Mouse (Mus musculus) midbrain, embryonic 14.5 days (tissue): ENCODE measurements around the gene Slc10a6. TPM values are rescaled to one million over a fixed set of nuclear protein-coding genes. Genes with fewer than 3 reads are reported as not detected.

Experiments used
- ATAC-seq: fragments of 200-750 bp; cut with Nextera tagmentation; 2 replicates; pipeline ENCODE4 v1.8.0; 2017; ENCODE audit warnings: moderate number of reproducible peaks, moderate library complexity; ENCODE audit not compliant: low FRiP score, low TSS enrichment
- DNase-seq: peaks from one replicate; pipeline ENCODE4 v3.0.0-alpha.2; 2015
- H3K27ac ChIP-seq: fragments of 300-500 bp; sonication (generic); replicated peaks from 2 replicates; pipeline ENCODE4 v1.5.1; 2014; ENCODE audit warnings: mild to moderate bottlenecking, low read depth, low read length, moderate library complexity
- H3K27me3 ChIP-seq: fragments of 300-500 bp; sonication (generic); 2 replicates; pipeline ENCODE4 v1.6.1; 2014; ENCODE audit warnings: low read length, control low read depth, mixed read lengths; ENCODE audit not compliant: control insufficient read depth, insufficient read depth
- H3K36me3 ChIP-seq: fragments of 300-500 bp; sonication (generic); 2 replicates; pipeline ENCODE4 v1.6.1; 2014; ENCODE audit warnings: low read length, control low read depth; ENCODE audit not compliant: control insufficient read depth, insufficient read depth
- H3K4me1 ChIP-seq: fragments of 300-500 bp; sonication (generic); 2 replicates; pipeline ENCODE4 v1.6.1; 2014; ENCODE audit warnings: mild to moderate bottlenecking, antibody characterized with exemption, low read length, control low read depth; ENCODE audit not compliant: control insufficient read depth, insufficient read depth
- H3K4me2 ChIP-seq: fragments of 300-500 bp; sonication (generic); 2 replicates; pipeline ENCODE4 v1.6.1; 2014; ENCODE audit warnings: mild to moderate bottlenecking, low read length, moderate library complexity
- H3K4me3 ChIP-seq: fragments of 300-500 bp; sonication (generic); replicated peaks from 2 replicates; pipeline ENCODE4 v1.5.1; 2014; ENCODE audit warnings: low read depth, low read length
- H3K9ac ChIP-seq: fragments of 300-500 bp; sonication (generic); replicated peaks from 2 replicates; pipeline ENCODE4 v1.6.1; 2014; ENCODE audit warnings: mild to moderate bottlenecking, low read length, moderate library complexity
- H3K9me3 ChIP-seq: fragments of 300-500 bp; sonication (generic); 2 replicates; pipeline ENCODE4 v1.6.1; 2016; ENCODE audit warnings: low read length, control low read depth, mixed read lengths; ENCODE audit not compliant: control insufficient read depth
- WGBS: fragments of 180-500 bp; shearing (Covaris S2); extraction: QIAGEN DNeasy Blood & Tissue Kit; methylation state at CpG from one replicate; pipeline ENCODE4 v1.1.7; 2014; 5-methylcytosine and 5-hydroxymethylcytosine counted together
- polyA plus RNA-seq: library from polyadenylated mRNA; unstranded; fragments of >200 nt; fragmentation: Nextera tagmentation; extraction: Ambion mirVana; gene quantifications from 2 replicates; pipeline ENCODE4 v1.2.1, GENCODE M21; 2014

Gene Slc10a6
- polyA plus RNA-seq, 1 experiment from 2014 or later: 0.29 TPM

- Histone ChIP-seq H3K36me3 (no peaks in the 10 kb centered on the region), H3K27ac (no peak overlapping the region), H3K27me3 (no peaks in the 10 kb centered on the region), H3K4me2 (no peak overlapping the region), H3K9me3 (no peaks in the 10 kb centered on the region), H3K4me1 (no peaks in the 10 kb centered on the region), H3K9ac (no peak overlapping the region), H3K4me3 (no peak overlapping the region)
- no peak for DNase-seq
- WGBS: 79% methylated on average over 9 of the region's 9 CpGs
- no peak for ATAC-seq
Observed at GRCm38 (mm10) chr5:103629854-103630580, 814 bp upstream of the Slc10a6 start.

GRCm38 (mm10) chr5:103628499-103628898, 704 bp downstream of the Slc10a6 start:
- no peak overlapping the region for H3K4me2 ChIP-seq
- no peaks in the 10 kb centered on the region for H3K4me1 ChIP-seq
- no peak overlapping the region for H3K9ac ChIP-seq
- no peak overlapping the region for H3K4me3 ChIP-seq
- DNase-seq (no peak), ATAC-seq (no peak)
- WGBS: 84% methylated on average over 6 of the region's 6 CpGs
- H3K27me3 ChIP-seq: no peaks in the 10 kb centered on the region
- H3K27ac ChIP-seq: no peak overlapping the region
- no peaks in the 10 kb centered on the region for H3K36me3 ChIP-seq
- no peaks in the 10 kb centered on the region for H3K9me3 ChIP-seq

DNA sequence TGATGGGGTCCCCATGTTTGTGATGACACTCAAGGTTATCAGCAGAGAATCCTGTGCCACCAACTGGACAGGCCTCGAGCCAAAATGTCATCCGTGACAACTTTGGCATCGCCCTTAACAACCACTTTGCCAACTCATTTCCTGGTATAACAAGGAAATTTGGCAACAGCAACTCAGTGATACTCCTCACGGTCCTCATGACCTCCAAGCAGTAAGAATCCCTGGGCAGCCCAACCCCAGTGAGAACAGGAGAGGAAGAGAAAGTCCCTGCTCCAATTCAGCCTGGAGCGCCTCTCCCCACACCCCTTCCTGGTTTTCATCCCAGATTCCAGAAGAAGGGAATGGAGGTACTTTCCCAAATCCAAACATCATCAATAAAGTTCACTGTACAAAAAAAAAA, 4.4 kb downstream of the Slc10a6 start:
- Histone ChIP-seq H3K27me3 (no peaks in the 10 kb centered on the region), H3K36me3 (no peaks in the 10 kb centered on the region), H3K4me3 (no peak overlapping the region), H3K4me2 (no peak overlapping the region), H3K4me1 (no peaks in the 10 kb centered on the region), H3K27ac (no peak overlapping the region), H3K9ac (no peak overlapping the region), H3K9me3 (no peaks in the 10 kb centered on the region)
- DNase-seq (no peak), ATAC-seq (no peak)
- 95% methylated on average over 5 of the region's 5 CpGs for WGBS

DNA sequence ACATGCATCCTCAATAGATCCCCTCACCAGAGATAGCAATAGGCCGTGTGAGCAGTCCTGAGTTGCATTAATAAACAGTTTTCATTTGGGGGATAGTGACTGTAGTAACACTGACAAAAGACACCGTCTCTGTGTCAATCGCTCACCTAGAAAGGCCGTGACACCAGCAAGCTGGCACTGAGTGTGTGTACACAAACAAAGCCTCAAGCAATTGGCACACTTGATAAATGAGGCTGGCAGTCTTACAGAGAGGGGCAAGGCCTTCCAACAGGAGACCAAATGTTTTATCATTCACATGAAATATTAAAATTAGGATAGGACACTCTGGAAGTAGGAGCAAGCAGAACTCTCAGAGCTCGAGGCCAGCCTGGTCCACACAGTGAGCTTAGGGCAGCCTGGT, 6.9 kb downstream of the Slc10a6 start:
- H3K4me2 ChIP-seq: no peak overlapping the region
- DNase-seq (no peak), ATAC-seq (no peak)
- no peak overlapping the region for H3K27ac ChIP-seq
- H3K27me3 ChIP-seq: no peaks in the 10 kb centered on the region
- H3K4me3 ChIP-seq: no peak overlapping the region
- no peaks in the 10 kb centered on the region for H3K4me1 ChIP-seq
- WGBS: 82% methylated on average over 5 of the region's 5 CpGs
- no peak overlapping the region for H3K9ac ChIP-seq
- no peaks in the 10 kb centered on the region for H3K9me3 ChIP-seq
- H3K36me3 ChIP-seq: no peaks in the 10 kb centered on the region

DNA sequence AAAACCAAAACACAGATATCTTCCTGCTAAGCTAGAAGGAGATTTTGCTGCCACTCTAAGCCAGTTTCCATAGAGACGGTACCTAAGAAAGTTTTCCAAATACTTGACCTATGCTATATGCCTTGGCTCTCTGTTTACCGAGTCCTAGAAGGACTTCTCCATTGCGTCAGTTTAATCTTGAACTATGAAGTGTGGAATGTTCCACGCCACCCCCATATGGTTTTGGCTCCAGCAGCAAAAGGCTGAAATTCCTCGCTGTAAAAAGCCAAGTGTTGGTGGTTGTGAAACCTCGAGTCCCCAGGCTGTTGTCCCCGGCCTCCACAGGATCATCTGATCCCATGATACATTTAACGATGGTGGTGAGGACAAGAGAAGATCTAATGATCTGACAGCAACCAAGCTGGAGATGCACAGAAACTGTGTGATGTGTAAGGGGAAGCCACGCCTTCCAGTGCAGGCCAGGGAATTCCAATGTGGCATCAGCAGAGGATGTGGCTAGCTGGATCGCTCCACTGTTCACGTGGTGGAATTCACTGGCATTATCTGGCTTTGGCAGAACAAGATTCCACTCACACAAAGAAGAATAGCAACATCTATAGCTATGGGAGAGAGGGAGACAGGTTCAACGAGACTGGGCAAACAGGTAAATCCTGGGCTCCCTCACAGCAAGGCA, 8.8 kb downstream of the Slc10a6 start:
- Histone ChIP-seq H3K9ac (no peak overlapping the region), H3K27ac (no peak overlapping the region), H3K4me3 (no peak overlapping the region), H3K9me3 (no peaks in the 10 kb centered on the region), H3K4me1 (no peaks in the 10 kb centered on the region), H3K27me3 (no peaks in the 10 kb centered on the region), H3K36me3 (no peaks in the 10 kb centered on the region), H3K4me2 (no peak overlapping the region)
- DNase-seq (no peak), ATAC-seq (no peak)
- 84% methylated on average over 12 of the region's 12 CpGs for WGBS

- DNase-seq: no peak
- no peaks in the 10 kb centered on the region for H3K36me3 ChIP-seq
- H3K9me3 ChIP-seq: no peaks in the 10 kb centered on the region
- no peak overlapping the region for H3K9ac ChIP-seq
- H3K4me3 ChIP-seq: no peak overlapping the region
- no peak overlapping the region for H3K27ac ChIP-seq
- no peaks in the 10 kb centered on the region for H3K27me3 ChIP-seq
- H3K4me2 ChIP-seq: no peak overlapping the region
- ATAC-seq: no peak
- H3K4me1 ChIP-seq: no peaks in the 10 kb centered on the region
- 65% methylated on average over 9 of the region's 9 CpGs for WGBS
Observed at GRCm38 (mm10) chr5:103617191-103617590, 12.0 kb downstream of the Slc10a6 start.

GRCm38 (mm10) chr5:103614356-103614755, 14.8 kb downstream of the Slc10a6 start:
- H3K27ac ChIP-seq: no peak overlapping the region
- ATAC-seq: no peak
- H3K4me2 ChIP-seq: no peak overlapping the region
- no peaks in the 10 kb centered on the region for H3K27me3 ChIP-seq
- no peak overlapping the region for H3K4me3 ChIP-seq
- DNase-seq: no peak
- no peaks in the 10 kb centered on the region for H3K36me3 ChIP-seq
- no peaks in the 10 kb centered on the region for H3K4me1 ChIP-seq
- H3K9ac ChIP-seq: no peak overlapping the region
- 92% methylated on average over 7 of the region's 7 CpGs for WGBS
- H3K9me3 ChIP-seq: no peaks in the 10 kb centered on the region

- WGBS: 83% methylated on average over 7 of the region's 7 CpGs
- Histone ChIP-seq H3K27ac (no peak overlapping the region), H3K27me3 (no peaks in the 10 kb centered on the region), H3K36me3 (no peaks in the 10 kb centered on the region), H3K4me3 (no peak overlapping the region), H3K9me3 (no peaks in the 10 kb centered on the region), H3K4me2 (no peak overlapping the region), H3K4me1 (no peaks in the 10 kb centered on the region), H3K9ac (no peak overlapping the region)
- DNase-seq (no peak), ATAC-seq (no peak)
Observed at GRCm38 (mm10) chr5:103612316-103612715, 16.9 kb downstream of the Slc10a6 start.

- H3K9me3 ChIP-seq: no peaks in the 10 kb centered on the region
- no peaks in the 10 kb centered on the region for H3K36me3 ChIP-seq
- 92% methylated on average over 10 of the region's 10 CpGs for WGBS
- no peak overlapping the region for H3K27ac ChIP-seq
- no peaks in the 10 kb centered on the region for H3K4me1 ChIP-seq
- no peak overlapping the region for H3K9ac ChIP-seq
- no peak overlapping the region for H3K4me3 ChIP-seq
- H3K27me3 ChIP-seq: no peaks in the 10 kb centered on the region
- ATAC-seq (no peak), DNase-seq (no peak)
- H3K4me2 ChIP-seq: no peak overlapping the region
Observed at GRCm38 (mm10) chr5:103610856-103611472, 18.2 kb downstream of the Slc10a6 start.
